Mouse (Mus musculus): ENCODE results near the gene Kctd5. TPM values are rescaled to one million over a fixed set of nuclear protein-coding genes. Genes with fewer than 3 reads are reported as not detected.

Kctd5 gene
- polyA plus RNA-seq, 1 experiment: 30.3 TPM

- H3K4me1 ChIP-seq (ENCODE audit: control insufficient read depth, insufficient read depth, low read length): peaks cover 1% of the 10 kb centered on the region
These were observed 3.8 kb upstream of the Kctd5 start for GRCm38 (mm10) chr17:24077101-24077500.

GRCm38 (mm10) chr17:24069531-24069930, 3.8 kb downstream of the Kctd5 start:
- Histone ChIP-seq H3K4me1 (ENCODE audit: control insufficient read depth, insufficient read depth, low read length) (peaks cover 12% of the 10 kb centered on the region), H3K4me3 (replicated peaks; ENCODE audit: extremely low read depth, low read depth, low read length) (no peak overlapping the region)
- TF ChIP-seq POLR2A (IDR thresholded peaks at IDR 0.05; ENCODE audit: borderline replicate concordance, extremely low read depth, low read depth, low read length): no peak
- no peak for TF ChIP-seq CTCF (IDR thresholded peaks at IDR 0.05; ENCODE audit: insufficient read depth, low read length)
- DNase-seq: no peak
- 81% methylated on average over 3 of the region's 3 CpGs for WGBS

More at GRCm38 (mm10) chr17:24077101-24077500, 3.8 kb upstream of the Kctd5 start:
- peak; percentile 12 for DNase-seq
- no peak overlapping the region for H3K4me3 ChIP-seq (replicated peaks; ENCODE audit: extremely low read depth, low read depth, low read length)
- 64% methylated on average over 2 of the region's 2 CpGs for WGBS
- TF ChIP-seq CTCF (IDR thresholded peaks at IDR 0.05; ENCODE audit: insufficient read depth, low read length): no peak
- no peak for TF ChIP-seq POLR2A (IDR thresholded peaks at IDR 0.05; ENCODE audit: borderline replicate concordance, extremely low read depth, low read depth, low read length)

GRCm38 (mm10) chr17:24068271-24068670, 5.0 kb downstream of the Kctd5 start:
- TF ChIP-seq POLR2A (IDR thresholded peaks at IDR 0.05; ENCODE audit: borderline replicate concordance, extremely low read depth, low read depth, low read length): no peak
- no peak for TF ChIP-seq CTCF (IDR thresholded peaks at IDR 0.05; ENCODE audit: insufficient read depth, low read length)
- WGBS: 51% methylated on average over 5 of the region's 5 CpGs
- H3K4me1 ChIP-seq (ENCODE audit: control insufficient read depth, insufficient read depth, low read length): peaks cover 12% of the 10 kb centered on the region
- DNase-seq: no peak
- H3K4me3 ChIP-seq (replicated peaks; ENCODE audit: extremely low read depth, low read depth, low read length): no peak overlapping the region

GRCm38 (mm10) chr17:24062459-24063155, 10.7 kb downstream of the Kctd5 start:
- Histone ChIP-seq H3K4me1 (ENCODE audit: control insufficient read depth, insufficient read depth, low read length) (no peaks in the 10 kb centered on the region), H3K4me3 (replicated peaks; ENCODE audit: extremely low read depth, low read depth, low read length) (no peak overlapping the region)
- TF ChIP-seq CTCF (IDR thresholded peaks at IDR 0.05; ENCODE audit: insufficient read depth, low read length): no peak
- TF ChIP-seq POLR2A (IDR thresholded peaks at IDR 0.05; ENCODE audit: borderline replicate concordance, extremely low read depth, low read depth, low read length): no peak
- 84% methylated on average over 4 of the region's 4 CpGs for WGBS
- DNase-seq: no peak

DNA sequence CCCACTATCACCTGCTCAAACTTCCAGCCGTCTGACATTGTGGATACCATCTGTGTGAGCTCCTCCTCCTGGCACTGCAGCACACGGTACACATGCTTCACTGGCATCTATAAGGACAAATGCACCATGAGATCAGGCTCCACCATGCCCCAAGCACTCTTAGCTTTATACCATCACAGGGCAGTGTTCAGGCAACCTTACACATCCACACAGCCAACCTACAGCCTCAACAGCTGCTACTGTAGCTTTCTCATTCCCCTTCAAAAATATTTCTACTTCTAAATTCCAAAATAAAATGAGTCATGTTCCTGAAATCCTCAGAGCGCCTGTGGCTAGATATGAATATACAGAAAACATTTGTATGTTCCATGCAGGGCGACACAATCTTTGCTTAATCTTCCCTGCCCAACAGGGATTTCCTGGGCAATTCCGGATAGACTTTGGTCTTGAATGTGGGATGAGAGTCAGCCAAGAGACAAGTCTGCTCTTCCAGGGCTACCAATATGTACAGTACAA, 15.5 kb downstream of the Kctd5 start:
- 82% methylated on average over 5 of the region's 5 CpGs for WGBS
- TF ChIP-seq CTCF (IDR thresholded peaks at IDR 0.05; ENCODE audit: insufficient read depth, low read length): no peak
- DNase-seq: no peak
- no peak overlapping the region for H3K4me3 ChIP-seq (replicated peaks; ENCODE audit: extremely low read depth, low read depth, low read length)
- no peaks in the 10 kb centered on the region for H3K4me1 ChIP-seq (ENCODE audit: control insufficient read depth, insufficient read depth, low read length)

DNA sequence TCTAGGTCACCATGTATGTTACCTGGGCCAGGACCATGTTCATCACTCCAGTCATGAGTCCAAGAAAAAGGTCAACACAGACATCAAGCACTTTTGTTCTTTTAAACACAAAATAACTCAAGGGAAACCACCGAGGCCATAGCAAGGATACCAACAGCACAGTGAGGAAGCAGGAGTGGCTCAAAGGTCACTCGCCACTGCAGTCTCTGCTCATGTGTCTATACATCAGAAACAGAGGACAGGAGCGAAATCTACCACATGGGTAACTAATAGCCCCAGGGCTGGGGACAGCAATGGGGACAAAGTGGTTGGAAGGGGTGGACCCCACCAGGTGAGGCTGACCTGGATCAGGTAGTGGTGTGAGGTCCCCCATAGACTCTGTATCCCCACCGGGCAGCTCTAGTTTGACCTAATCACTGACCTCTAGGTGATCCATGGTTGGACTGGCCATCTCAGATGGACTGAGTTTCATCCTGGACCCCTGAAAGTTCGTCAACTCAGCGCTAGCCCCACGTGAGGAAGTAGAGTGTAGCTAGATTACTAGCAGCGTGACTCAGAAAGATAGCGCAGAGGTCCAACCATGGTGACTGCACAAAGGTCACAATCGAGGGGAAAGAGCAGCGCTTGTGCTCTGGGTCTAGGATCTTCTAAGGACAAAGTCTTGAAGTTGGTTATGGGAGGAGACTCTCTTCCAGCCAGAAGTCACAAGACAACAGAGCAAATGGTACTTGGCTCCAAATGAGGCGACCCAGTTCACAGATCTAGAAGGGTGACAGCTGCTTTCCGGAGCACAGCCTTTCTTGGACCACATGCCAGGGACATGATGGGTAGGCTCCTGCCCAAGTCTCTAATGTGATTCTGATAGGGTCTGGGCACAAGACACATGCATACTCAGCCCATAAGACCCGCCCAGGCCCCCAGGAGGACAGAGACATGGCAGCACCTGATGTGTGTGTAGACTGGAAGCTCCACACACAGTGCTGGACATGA, 16.4 kb downstream of the Kctd5 start:
- Histone ChIP-seq H3K4me3 (replicated peaks; ENCODE audit: extremely low read depth, low read depth, low read length) (no peak overlapping the region), H3K4me1 (ENCODE audit: control insufficient read depth, insufficient read depth, low read length) (no peaks in the 10 kb centered on the region)
- WGBS: 82% methylated on average over 14 of the region's 14 CpGs
- no peak for TF ChIP-seq POLR2A (IDR thresholded peaks at IDR 0.05; ENCODE audit: borderline replicate concordance, extremely low read depth, low read depth, low read length)
- TF ChIP-seq CTCF (IDR thresholded peaks at IDR 0.05; ENCODE audit: insufficient read depth, low read length): no peak
- DNase-seq: no peak

- H3K4me1 ChIP-seq (ENCODE audit: control insufficient read depth, insufficient read depth, low read length): no peaks in the 10 kb centered on the region
- no peak overlapping the region for H3K4me3 ChIP-seq (replicated peaks; ENCODE audit: extremely low read depth, low read depth, low read length)
- no peak for TF ChIP-seq CTCF (IDR thresholded peaks at IDR 0.05; ENCODE audit: insufficient read depth, low read length)
- no peak for TF ChIP-seq POLR2A (IDR thresholded peaks at IDR 0.05; ENCODE audit: borderline replicate concordance, extremely low read depth, low read depth, low read length)
- no peak for DNase-seq
- 82% methylated on average over 8 of the region's 8 CpGs for WGBS
These were observed 24.3 kb downstream of the Kctd5 start for GRCm38 (mm10) chr17:24049008-24049407.

GRCm38 (mm10) chr17:24048053-24048452, 25.2 kb downstream of the Kctd5 start:
- no peak for TF ChIP-seq CTCF (IDR thresholded peaks at IDR 0.05; ENCODE audit: insufficient read depth, low read length)
- no peak for TF ChIP-seq POLR2A (IDR thresholded peaks at IDR 0.05; ENCODE audit: borderline replicate concordance, extremely low read depth, low read depth, low read length)
- Histone ChIP-seq H3K4me1 (ENCODE audit: control insufficient read depth, insufficient read depth, low read length) (no peaks in the 10 kb centered on the region), H3K4me3 (replicated peaks; ENCODE audit: extremely low read depth, low read depth, low read length) (no peak overlapping the region)
- DNase-seq: no peak
- 68% methylated on average over 5 of the region's 5 CpGs for WGBS

DNA sequence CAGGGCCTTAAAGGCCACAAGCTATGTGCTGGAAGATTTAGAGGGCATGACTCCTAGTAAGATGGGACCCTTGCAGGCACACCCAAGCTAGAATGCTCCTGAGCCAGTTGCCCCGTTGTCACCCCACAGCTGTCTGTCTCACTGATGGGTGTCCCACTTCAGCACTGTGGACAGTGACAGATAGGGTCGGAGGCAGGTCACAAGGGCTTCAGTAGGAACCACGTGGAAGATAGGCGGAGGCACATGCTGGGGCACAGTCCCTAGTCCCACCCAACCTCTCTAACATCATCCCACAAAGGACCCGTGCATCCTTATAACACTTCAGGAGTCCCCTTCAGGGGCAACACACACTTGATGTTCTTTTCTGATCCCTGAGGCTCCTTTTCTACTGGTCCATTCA, 27.3 kb downstream of the Kctd5 start:
- DNase-seq: no peak
- Histone ChIP-seq H3K4me3 (replicated peaks; ENCODE audit: extremely low read depth, low read depth, low read length) (no peak overlapping the region), H3K4me1 (ENCODE audit: control insufficient read depth, insufficient read depth, low read length) (no peaks in the 10 kb centered on the region)
- WGBS: 37% methylated on average over 5 of the region's 5 CpGs
- TF ChIP-seq POLR2A (IDR thresholded peaks at IDR 0.05; ENCODE audit: borderline replicate concordance, extremely low read depth, low read depth, low read length): no peak

Measured in lung, adult 2 months (tissue).